Mouse (Mus musculus) CD4-positive, CD25-positive, alpha-beta regulatory T cell, adult 9 weeks (primary cell): ENCODE measurements around the gene Frmd5. TPM values are rescaled to one million over a fixed set of nuclear protein-coding genes. Genes with fewer than 3 reads are reported as not detected.

Experiments
- polyA plus RNA-seq: library from polyadenylated mRNA; unstranded; fragments of 100-300 nt; shearing (Covaris generic); gene quantifications from one replicate; pipeline ENCODE4 v1.2.1, GENCODE M21; 2017

Frmd5 gene
- 0.88 TPM for polyA plus RNA-seq

GRCm38 (mm10) chr2:121806959-121807653 is at the start of gene Frmd5:
TSS of gene Frmd5 (minus strand) at chr2:121807087.

DNA sequence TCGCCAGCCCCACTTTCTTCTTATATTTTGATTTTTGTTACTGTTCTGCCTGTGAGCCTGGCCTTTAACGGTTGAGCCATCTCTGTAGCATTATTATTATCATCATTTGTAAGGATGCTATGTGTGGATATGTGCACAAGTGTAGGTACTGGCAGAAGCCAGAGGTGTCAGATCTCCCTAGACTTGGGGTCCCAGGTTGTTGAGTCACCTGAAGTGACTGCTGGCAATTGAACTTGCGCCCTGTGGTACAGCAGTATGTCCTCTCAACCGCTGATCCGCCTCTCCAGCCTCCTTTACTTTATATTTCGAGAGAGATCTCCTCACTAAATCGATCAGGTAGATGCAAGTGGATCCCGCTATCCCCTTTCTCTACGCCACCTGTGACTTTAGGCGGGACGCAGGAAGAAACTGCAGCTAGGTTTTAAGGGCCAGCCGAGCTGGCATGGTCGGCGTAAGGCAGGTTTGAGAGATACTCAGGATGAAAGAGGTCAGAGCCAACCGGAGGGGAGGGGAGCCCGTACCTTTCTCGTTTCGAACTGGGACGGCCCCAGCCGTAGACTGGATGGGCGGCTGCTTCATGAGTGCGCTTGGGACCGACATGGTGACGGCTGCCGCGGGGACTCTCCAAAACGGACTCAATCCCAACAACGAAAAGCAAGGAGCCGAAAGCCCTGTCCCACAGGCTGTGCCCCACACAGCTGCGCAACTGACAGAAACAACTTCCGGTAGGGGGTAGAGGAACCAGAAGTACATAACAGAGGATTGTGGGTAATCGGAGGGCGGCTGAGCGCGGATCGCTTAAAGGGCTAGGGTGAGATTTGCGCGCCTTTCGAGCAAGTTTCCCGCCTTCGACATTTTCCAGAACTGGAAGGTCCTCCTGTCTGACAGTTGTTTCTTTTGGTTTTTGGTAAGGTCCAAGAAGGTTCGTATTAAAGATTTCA is 300.7 kb downstream of the Frmd5 start, which contains the start of the genes Mfap1a and Wdr76:
Gene Mfap1a, minus strand, starts transcription at position 724 of the 941 bp plus-strand sequence.
Gene Wdr76, plus strand, starts transcription at position 782 of the 941 bp plus-strand sequence.

Other genes starting within 250 kb of the Frmd5 start
- gene Casc4, start 59.9 kb upstream of the Frmd5 start, polyA plus RNA-seq, result 1.3 TPM
- 64.5 TPM for gene Ctdspl2, start 148.9 kb upstream of the Frmd5 start, polyA plus RNA-seq
- gene Mageb3, start 149.0 kb upstream of the Frmd5 start, polyA plus RNA-seq, result not detected
- 5.8 TPM for gene Eif3j1, start 221.5 kb upstream of the Frmd5 start, polyA plus RNA-seq